Mouse (Mus musculus): ENCODE data around the gene Tfr2.

GRCm38 (mm10) chr5:137590507-137590906 is 20.9 kb downstream of the Tfr2 start:
- TF ChIP-seq EP300 (IDR thresholded peaks at IDR 0.05; ENCODE audit: low read depth) (no peak), CTCF (IDR thresholded peaks at IDR 0.05; ENCODE audit: low read depth) (no peak)
